Mouse (Mus musculus) kidney, postnatal 0 days (tissue): Measurements from ENCODE around the gene Vps54. TPM values are rescaled to one million over a fixed set of nuclear protein-coding genes. Genes with fewer than 3 reads are reported as not detected.
A peak's percentile ranks its signal among the peaks of the same experiment; 100 is the strongest.
"Not testable (repeated sequence)": the region's sequence is repeated elsewhere in the genome, so short reads cannot be mapped to it uniquely, and the experiment has no call there.

Experiments
- ATAC-seq: fragments of 200-750 bp; cut with Nextera tagmentation; replicated peaks from 2 replicates; pipeline ENCODE4 v1.8.0; 2017; ENCODE audit warnings: low read depth, moderate number of reproducible peaks, moderate TSS enrichment, moderate library complexity; ENCODE audit not compliant: low FRiP score
- DNase-seq: peaks from one replicate; pipeline ENCODE4 v3.0.0-alpha.2; 2016; ENCODE audit warnings: low spot score
- H3K27ac ChIP-seq: fragments of 300-500 bp; sonication (generic); 2 replicates; pipeline ENCODE4 v1.5.1; 2014; ENCODE audit warnings: mild to moderate bottlenecking
- H3K27me3 ChIP-seq: fragments of 300-500 bp; sonication (generic); 2 replicates; pipeline ENCODE4 v1.6.1; 2014; ENCODE audit warnings: low read length, mixed read lengths; ENCODE audit not compliant: insufficient read depth
- H3K36me3 ChIP-seq: fragments of 300-500 bp; sonication (generic); 2 replicates; pipeline ENCODE4 v1.6.1; 2014; ENCODE audit warnings: low read length, mixed read lengths; ENCODE audit not compliant: insufficient read depth
- H3K4me1 ChIP-seq: fragments of 300-500 bp; sonication (generic); replicated peaks from 2 replicates; pipeline ENCODE4 v1.6.1; 2014; ENCODE audit warnings: antibody characterized with exemption, low read length, mixed read lengths; ENCODE audit not compliant: insufficient read depth
- H3K4me2 ChIP-seq: fragments of 300-500 bp; sonication (generic); 2 replicates; pipeline ENCODE4 v1.6.1; 2014; ENCODE audit warnings: mild to moderate bottlenecking, low read length, moderate library complexity, mixed read lengths
- H3K4me3 ChIP-seq: fragments of 300-500 bp; sonication (generic); replicated peaks from 2 replicates; pipeline ENCODE4 v1.5.1; 2014; ENCODE audit warnings: low read depth, low read length
- H3K9ac ChIP-seq: fragments of 300-500 bp; sonication (generic); 2 replicates; pipeline ENCODE4 v1.6.1; 2014; ENCODE audit warnings: low read depth, low read length
- H3K9me3 ChIP-seq: fragments of 300-500 bp; sonication (generic); replicated peaks from 2 replicates; pipeline ENCODE4 v1.6.1; 2016; ENCODE audit warnings: low read length, inconsistent platforms, mixed read lengths
- CTCF ChIP-seq: IDR thresholded peaks from 2 replicates; pipeline ENCODE4 v1.5.1; 2016; ENCODE audit warnings: antibody characterized with exemption, low read depth, mild to moderate bottlenecking, moderate library complexity
- WGBS: fragments of 180-500 bp; shearing (Covaris S2); extraction: QIAGEN DNeasy Blood & Tissue Kit; methylation state at CpG from one replicate; pipeline ENCODE4 v1.1.7; 2014; 5-methylcytosine and 5-hydroxymethylcytosine counted together
- polyA plus RNA-seq: library from polyadenylated mRNA; unstranded; fragments of >200 nt; fragmentation: Nextera tagmentation; extraction: Ambion mirVana; gene quantifications from 2 replicates; pipeline ENCODE4 v1.2.1, GENCODE M21; 2015

The Vps54 gene
- polyA plus RNA-seq, 1 experiment from 2014 or later, result 15.5 TPM

GRCm38 (mm10) chr11:21239763-21240509, 855 bp downstream of the Vps54 start:
- peak overlapping the region; percentile 99 for H3K27ac ChIP-seq
- H3K27me3 ChIP-seq, result no peaks in the 10 kb centered on the region
- H3K4me2 ChIP-seq, result peak overlapping the region; percentile 86
- 20% methylated on average over 7 of the region's 7 CpGs for WGBS
- no peaks in the 10 kb centered on the region for H3K36me3 ChIP-seq
- no peak for TF ChIP-seq CTCF
- no peak for ATAC-seq
- H3K4me1 ChIP-seq, result peaks cover 4% of the 10 kb centered on the region; the same call in 1 of the 2 replicates
- DNase-seq, result peak; percentile 61
- no peaks in the 10 kb centered on the region for H3K9me3 ChIP-seq
- H3K4me3 ChIP-seq, result peak overlapping the region; percentile 72
- H3K9ac ChIP-seq, result peak overlapping the region; percentile 100

GRCm38 (mm10) chr11:21241351-21241750, 2.3 kb downstream of the Vps54 start:
- Histone ChIP-seq H3K27me3 (no peaks in the 10 kb centered on the region), H3K9me3 (no peaks in the 10 kb centered on the region), H3K27ac (no peak overlapping the region), H3K4me1 (peaks cover 4% of the 10 kb centered on the region; the same call in 1 of the 2 replicates), H3K4me2 (peak overlapping the region; percentile 32), H3K36me3 (no peaks in the 10 kb centered on the region), H3K9ac (no peak overlapping the region), H3K4me3 (no peak overlapping the region)
- WGBS, result 72% methylated on average over 1 of the region's 1 CpGs
- no peak for TF ChIP-seq CTCF
- no peak for DNase-seq
- ATAC-seq, result no peak

- ATAC-seq (0 out of 2 replicates have a peak, but pooled peaks have one; percentile 26), DNase-seq (no peak)
- Histone ChIP-seq H3K4me3 (no peak overlapping the region), H3K4me1 (no peaks in the 10 kb centered on the region), H3K9ac (no peak overlapping the region), H3K9me3 (no peaks in the 10 kb centered on the region), H3K27ac (no peak overlapping the region), H3K36me3 (no peaks in the 10 kb centered on the region), H3K4me2 (no peak overlapping the region), H3K27me3 (no peaks in the 10 kb centered on the region)
- TF ChIP-seq CTCF, result no peak
- 70% methylated on average over 4 of the region's 4 CpGs for WGBS
These were observed 8.3 kb downstream of the Vps54 start for GRCm38 (mm10) chr11:21247203-21247865.

- no peak for TF ChIP-seq CTCF
- H3K27ac ChIP-seq, result no peak overlapping the region
- H3K27me3 ChIP-seq, result no peaks in the 10 kb centered on the region
- H3K9ac ChIP-seq, result no peak overlapping the region
- H3K4me3 ChIP-seq, result no peak overlapping the region
- 0 out of 2 replicates have a peak, but pooled peaks have one; percentile 21 for ATAC-seq
- WGBS, result 86% methylated on average over 1 of the region's 1 CpGs
- no peaks in the 10 kb centered on the region for H3K9me3 ChIP-seq
- H3K4me1 ChIP-seq, result no peaks in the 10 kb centered on the region
- no peak overlapping the region for H3K4me2 ChIP-seq
- no peak for DNase-seq
- no peaks in the 10 kb centered on the region for H3K36me3 ChIP-seq
These were observed 8.9 kb downstream of the Vps54 start for GRCm38 (mm10) chr11:21247940-21248339.

GRCm38 (mm10) chr11:21250366-21250765, 11.3 kb downstream of the Vps54 start:
- Histone ChIP-seq H3K27me3 (no peaks in the 10 kb centered on the region), H3K36me3 (no peaks in the 10 kb centered on the region), H3K4me3 (no peak overlapping the region), H3K4me2 (no peak overlapping the region), H3K9ac (no peak overlapping the region), H3K9me3 (no peaks in the 10 kb centered on the region), H3K27ac (no peak overlapping the region), H3K4me1 (no peaks in the 10 kb centered on the region)
- DNase-seq, result no peak
- WGBS, result 66% methylated on average over 1 of the region's 1 CpGs
- TF ChIP-seq CTCF, result no peak
- ATAC-seq, result no peak

GRCm38 (mm10) chr11:21258611-21259010, 19.5 kb downstream of the Vps54 start:
- WGBS, result 98% methylated on average over 10 of the region's 10 CpGs
- not testable (repeated sequence) for ATAC-seq

More at GRCm38 (mm10) chr11:21258611-21259010, 19.5 kb downstream of the Vps54 start:
- not testable (repeated sequence) for H3K4me1 ChIP-seq, H3K36me3 ChIP-seq, DNase-seq, H3K9ac ChIP-seq, H3K9me3 ChIP-seq, H3K27me3 ChIP-seq, H3K4me3 ChIP-seq, H3K4me2 ChIP-seq, H3K27ac ChIP-seq
